Mouse (Mus musculus) adrenal gland, adult 18-20 months (tissue): ENCODE measurements around the gene Il6st. TPM values are rescaled to one million over a fixed set of nuclear protein-coding genes. Genes with fewer than 3 reads are reported as not detected.

Experiments
- DNase-seq, 2 experiments: peaks; one replicate each; pipeline ENCODE4 v3.0.0; 2021 to 2022; ENCODE audit warnings: low spot score in 2 of 2
- total RNA-seq, 2 experiments: library from RNA; stranded (reverse); gene quantifications; 1 replicate in 1 of 2; 2 replicates in 1 of 2; pipeline ENCODE4 v1.2.3; 2021

The Il6st gene
- total RNA-seq, 2 experiments from 2014 or later: 266 to 319 TPM

- DNase-seq: no peak
These were observed 16.1 kb downstream of the Il6st start for GRCm38 (mm10) chr13:112479926-112480325.

- DNase-seq: no peak
These were observed 18.7 kb downstream of the Il6st start for GRCm38 (mm10) chr13:112482525-112482924.

GRCm38 (mm10) chr13:112483015-112483414 is 19.1 kb downstream of the Il6st start:
- DNase-seq: no peak

- DNase-seq: no peak
These were observed 22.4 kb downstream of the Il6st start for GRCm38 (mm10) chr13:112486236-112486635.

GRCm38 (mm10) chr13:112486676-112487075 is 22.8 kb downstream of the Il6st start:
- no peak for DNase-seq

- DNase-seq: no peak
These were observed 26.2 kb downstream of the Il6st start for GRCm38 (mm10) chr13:112490036-112490435.

- no peak for DNase-seq
These were observed 27.9 kb downstream of the Il6st start for GRCm38 (mm10) chr13:112491636-112492284.

- no peak for DNase-seq
These were observed 28.4 kb downstream of the Il6st start for GRCm38 (mm10) chr13:112492285-112492678.

- no peak for DNase-seq
These were observed 30.7 kb downstream of the Il6st start for GRCm38 (mm10) chr13:112494590-112494989.

GRCm38 (mm10) chr13:112500027-112500426 is 36.2 kb downstream of the Il6st start:
- no peak for DNase-seq

GRCm38 (mm10) chr13:112500466-112500865 is 36.6 kb downstream of the Il6st start:
- DNase-seq: no peak

- no peak for DNase-seq
These were observed 40.0 kb downstream of the Il6st start for GRCm38 (mm10) chr13:112503846-112504245.

GRCm38 (mm10) chr13:112505436-112505835 is 41.6 kb downstream of the Il6st start:
- no peak for DNase-seq

- DNase-seq: no peak
These were observed 42.9 kb downstream of the Il6st start for GRCm38 (mm10) chr13:112506766-112507165.

- no peak for DNase-seq
These were observed 43.8 kb downstream of the Il6st start for GRCm38 (mm10) chr13:112507691-112508090.

GRCm38 (mm10) chr13:112508487-112508886 is 44.6 kb downstream of the Il6st start:
- no peak for DNase-seq

- DNase-seq: peak; percentile 49 to 65
These were observed 45.6 kb downstream of the Il6st start for GRCm38 (mm10) chr13:112509465-112509864.

GRCm38 (mm10) chr13:112510437-112511212 is 46.8 kb downstream of the Il6st start:
- DNase-seq: no peak

GRCm38 (mm10) chr13:112511261-112511660 is 47.4 kb downstream of the Il6st start:
- DNase-seq: no peak

GRCm38 (mm10) chr13:112511810-112512209 is 47.9 kb downstream of the Il6st start:
- no peak for DNase-seq

GRCm38 (mm10) chr13:112512824-112513223 is 49.0 kb downstream of the Il6st start:
- no peak for DNase-seq

GRCm38 (mm10) chr13:112514546-112514945 is 50.7 kb downstream of the Il6st start:
- no peak for DNase-seq

GRCm38 (mm10) chr13:112522261-112522660 is 58.4 kb downstream of the Il6st start:
- DNase-seq: no peak
